In genomic region chr11:84127977-84128376, GRCm38 (mm10) we compare ENCODE assay signal across 1 mouse cellular context.
TF ChIP-seq lines count a peak whose summit lies in the region.

No protein-coding gene starts in this region.

TF ChIP-seq in MEL, 35 proteins besides CTCF, POLR2A, EP300 and RAD21:
- no peak for TF ChIP-seq POLR2AphosphoS2 (IDR thresholded peaks at IDR 0.05; ENCODE audit: low read length)
- peak; percentile 54; the same call in 1 of the 2 replicates for TF ChIP-seq ZNF384 (IDR thresholded peaks at IDR 0.05; ENCODE audit: low read depth, low read length)
- peak; percentile 44 for TF ChIP-seq USF1 (IDR thresholded peaks at IDR 0.05; ENCODE audit: low read depth, low read length)
- TF ChIP-seq CHD2 (IDR thresholded peaks at IDR 0.05; ENCODE audit: low read length): no peak
- TF ChIP-seq MYC (IDR thresholded peaks at IDR 0.05; ENCODE audit: low read depth, low read length): 0 out of 2 replicates have a peak, but pooled peaks have one; percentile 58
- 0 out of 2 replicates have a peak, but pooled peaks have one; percentile 3 for TF ChIP-seq TBP (IDR thresholded peaks at IDR 0.05; ENCODE audit: low read depth, low read length)
- no peak for TF ChIP-seq HCFC1 (IDR thresholded peaks at IDR 0.05; ENCODE audit: low read depth, low read length)
- peak; percentile 18; the same call in 1 of the 2 replicates for TF ChIP-seq MXI1 (IDR thresholded peaks at IDR 0.05; ENCODE audit: low read depth, low read length)
